Mouse (Mus musculus): ENCODE data around the gene Ccdc107. TPM values are rescaled to one million over a fixed set of nuclear protein-coding genes. Genes with fewer than 3 reads are reported as not detected.
A peak's percentile ranks its signal among the peaks of the same experiment; 100 is the strongest.

The Ccdc107 gene
- polyA plus RNA-seq, 1 experiment from 2014 or later = 54.6 TPM

DNA sequence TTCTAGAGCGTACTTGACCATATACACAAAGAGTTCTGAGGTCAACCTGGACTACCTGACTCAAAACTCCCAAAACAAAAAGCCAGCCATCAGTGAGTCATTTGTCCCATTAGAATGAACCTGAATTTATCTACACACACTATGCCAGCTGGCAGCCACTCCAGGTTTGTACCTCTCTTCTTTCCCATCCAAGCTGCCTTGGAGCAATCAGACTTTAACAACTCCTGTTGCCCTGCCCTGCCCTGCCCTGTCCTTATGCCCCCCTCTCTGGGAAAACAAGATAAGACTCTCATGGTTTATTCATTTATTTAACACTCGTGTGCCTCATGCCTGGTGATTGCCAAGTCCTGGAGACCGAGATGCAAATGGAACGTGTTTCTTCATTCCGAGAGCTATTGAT lies 1.9 kb upstream of the Ccdc107 start:
- Histone ChIP-seq H3K27me3 (ENCODE audit: control insufficient read depth, insufficient read depth, low read length) (no peaks in the 10 kb centered on the region), H3K9ac (replicated peaks; ENCODE audit: low read length) (no peak overlapping the region), H3K4me3 (ENCODE audit: low read depth, low read length) (no peak overlapping the region), H3K27ac (replicated peaks; ENCODE audit: low read depth, low read length) (no peak overlapping the region), H3K4me2 (ENCODE audit: low read depth, low read length) (no peak overlapping the region), H3K4me1 (ENCODE audit: control insufficient read depth, insufficient read depth, low read length) (no peaks in the 10 kb centered on the region; the same call in 1 of the 2 replicates), H3K9me3 (replicated peaks; ENCODE audit: control insufficient read depth, low read length) (no peaks in the 10 kb centered on the region), H3K36me3 (replicated peaks; ENCODE audit: control insufficient read depth, insufficient read depth, low read depth, low read length) (0 out of 2 replicates have a peak, but pooled peaks cover 2% of the 10 kb centered on the region)
- no peak for ATAC-seq (replicated peaks; ENCODE audit: insufficient number of reproducible peaks, low FRiP score, low TSS enrichment, low read depth)
- no peak for DNase-seq (ENCODE audit: low spot score)
- 92% methylated on average over 5 of the region's 5 CpGs for WGBS

GRCm38 (mm10) chr4:43492101-43492820 lies 439 bp upstream of the Ccdc107 start:
- no peak overlapping the region; the same call in 1 of the 2 replicates for H3K4me2 ChIP-seq (ENCODE audit: low read depth, low read length)
- 0 out of 2 replicates have a peak, but pooled peaks cover 3% of the 10 kb centered on the region for H3K36me3 ChIP-seq (replicated peaks; ENCODE audit: control insufficient read depth, insufficient read depth, low read depth, low read length)
- no peaks in the 10 kb centered on the region for H3K27me3 ChIP-seq (ENCODE audit: control insufficient read depth, insufficient read depth, low read length)
- no peaks in the 10 kb centered on the region; the same call in 1 of the 2 replicates for H3K4me1 ChIP-seq (ENCODE audit: control insufficient read depth, insufficient read depth, low read length)
- ATAC-seq (replicated peaks; ENCODE audit: insufficient number of reproducible peaks, low FRiP score, low TSS enrichment, low read depth) (no peak), DNase-seq (ENCODE audit: low spot score) (no peak)
- 46% methylated on average over 12 of the region's 12 CpGs for WGBS
- no peaks in the 10 kb centered on the region for H3K9me3 ChIP-seq (replicated peaks; ENCODE audit: control insufficient read depth, low read length)
- no peak overlapping the region for H3K27ac ChIP-seq (replicated peaks; ENCODE audit: low read depth, low read length)
- no peak overlapping the region for H3K9ac ChIP-seq (replicated peaks; ENCODE audit: low read length)
- no peak overlapping the region for H3K4me3 ChIP-seq (ENCODE audit: low read depth, low read length)

DNA sequence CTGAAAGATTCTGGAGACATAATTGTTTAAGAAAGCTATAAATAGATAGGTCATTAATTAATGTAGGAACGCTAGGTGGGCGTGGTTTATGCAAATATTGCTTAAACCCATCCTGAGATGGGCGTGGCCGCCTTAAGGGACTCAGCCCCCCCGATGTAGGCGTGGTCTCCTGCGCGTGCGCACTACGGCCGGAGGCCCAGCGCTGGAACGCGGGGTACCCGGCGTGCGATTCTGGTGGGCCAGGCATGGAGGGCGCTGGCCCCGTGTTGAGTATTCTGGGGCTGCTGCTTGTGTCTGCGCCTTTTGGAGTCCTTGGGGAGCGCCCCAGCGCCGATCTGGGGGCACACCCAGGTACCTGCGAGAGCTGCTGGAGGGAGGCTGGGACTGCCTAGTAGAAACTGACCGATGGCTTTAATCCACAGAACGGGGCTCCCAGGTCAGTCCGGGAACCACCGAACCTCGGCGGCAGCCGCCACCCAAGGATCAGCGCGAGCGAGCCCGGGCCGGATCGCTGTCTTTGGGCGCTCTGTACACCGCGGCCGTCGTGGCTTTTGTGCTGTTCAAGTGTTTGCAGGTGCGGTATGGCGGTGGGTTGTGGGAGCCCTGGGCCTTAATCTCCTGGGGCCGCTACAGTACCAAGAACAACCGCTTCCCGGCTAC lies 616 bp downstream of the Ccdc107 start:
- Histone ChIP-seq H3K9me3 (replicated peaks; ENCODE audit: control insufficient read depth, low read length) (no peaks in the 10 kb centered on the region), H3K36me3 (replicated peaks; ENCODE audit: control insufficient read depth, insufficient read depth, low read depth, low read length) (0 out of 2 replicates have a peak, but pooled peaks cover 3% of the 10 kb centered on the region), H3K4me3 (ENCODE audit: low read depth, low read length) (peak overlapping the region; percentile 52), H3K4me2 (ENCODE audit: low read depth, low read length) (peak overlapping the region; percentile 61), H3K4me1 (ENCODE audit: control insufficient read depth, insufficient read depth, low read length) (peaks cover under 1% of the 10 kb centered on the region), H3K27ac (replicated peaks; ENCODE audit: low read depth, low read length) (peak overlapping the region; percentile 60), H3K9ac (replicated peaks; ENCODE audit: low read length) (peak overlapping the region; percentile 58), H3K27me3 (ENCODE audit: control insufficient read depth, insufficient read depth, low read length) (no peaks in the 10 kb centered on the region)
- ATAC-seq (replicated peaks; ENCODE audit: insufficient number of reproducible peaks, low FRiP score, low TSS enrichment, low read depth) (peak; percentile 91), DNase-seq (ENCODE audit: low spot score) (peak; percentile 99)
- 1% methylated on average over 47 of the region's 47 CpGs for WGBS

DNA sequence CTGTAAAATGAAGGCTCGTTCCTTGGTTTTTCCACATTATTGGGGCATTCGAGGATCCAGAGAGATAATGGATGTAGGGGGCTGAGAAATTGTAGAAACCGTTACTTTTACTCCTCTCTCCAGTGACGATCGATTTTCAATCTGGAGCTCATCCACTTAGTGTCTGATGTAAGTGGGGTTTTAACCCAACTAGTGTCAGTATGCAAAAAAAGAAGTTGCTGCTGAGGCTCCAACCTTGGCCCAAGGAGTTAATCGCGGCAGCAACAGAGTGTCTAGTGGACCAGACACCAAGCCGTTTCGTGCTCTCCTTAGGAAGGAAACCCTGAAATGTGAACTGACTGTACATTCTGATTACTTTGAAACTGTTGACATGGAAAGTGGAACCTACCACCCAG lies 1.1 kb downstream of the Ccdc107 start:
- WGBS = 3% methylated on average over 9 of the region's 9 CpGs
- peak; percentile 24 for DNase-seq (ENCODE audit: low spot score)
- Histone ChIP-seq H3K27ac (replicated peaks; ENCODE audit: low read depth, low read length) (peak overlapping the region; percentile 60), H3K36me3 (replicated peaks; ENCODE audit: control insufficient read depth, insufficient read depth, low read depth, low read length) (0 out of 2 replicates have a peak, but pooled peaks cover 3% of the 10 kb centered on the region), H3K9ac (replicated peaks; ENCODE audit: low read length) (peak overlapping the region; percentile 58), H3K4me2 (ENCODE audit: low read depth, low read length) (peak overlapping the region; percentile 61), H3K9me3 (replicated peaks; ENCODE audit: control insufficient read depth, low read length) (no peaks in the 10 kb centered on the region), H3K4me3 (ENCODE audit: low read depth, low read length) (peak overlapping the region; percentile 52), H3K4me1 (ENCODE audit: control insufficient read depth, insufficient read depth, low read length) (peaks cover 6% of the 10 kb centered on the region), H3K27me3 (ENCODE audit: control insufficient read depth, insufficient read depth, low read length) (no peaks in the 10 kb centered on the region)
- no peak for ATAC-seq (replicated peaks; ENCODE audit: insufficient number of reproducible peaks, low FRiP score, low TSS enrichment, low read depth)

DNA sequence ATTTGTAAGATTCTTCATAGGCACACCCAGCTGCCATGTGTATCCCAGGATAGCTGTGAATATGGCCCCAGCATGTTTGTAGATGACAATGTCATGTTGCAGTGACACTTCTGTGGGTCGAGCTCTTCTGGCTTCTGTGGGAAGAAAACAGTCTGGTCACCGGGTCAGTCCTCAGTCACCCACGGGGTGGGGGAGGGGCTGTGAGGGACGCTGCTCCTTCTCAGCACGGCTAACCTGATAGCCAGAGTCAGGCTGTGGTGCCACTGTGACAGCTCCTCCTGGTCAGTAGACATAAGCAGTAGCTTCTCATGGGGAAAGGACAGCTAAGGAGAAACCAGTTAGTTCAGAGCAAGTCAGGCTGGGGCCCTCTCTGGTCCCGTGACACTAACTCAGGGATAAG lies 3.9 kb downstream of the Ccdc107 start:
- H3K36me3 ChIP-seq (replicated peaks; ENCODE audit: control insufficient read depth, insufficient read depth, low read depth, low read length) = 0 out of 2 replicates have a peak, but pooled peaks cover 3% of the 10 kb centered on the region
- H3K27ac ChIP-seq (replicated peaks; ENCODE audit: low read depth, low read length) = no peak overlapping the region
- no peaks in the 10 kb centered on the region for H3K27me3 ChIP-seq (ENCODE audit: control insufficient read depth, insufficient read depth, low read length)
- H3K9ac ChIP-seq (replicated peaks; ENCODE audit: low read length) = no peak overlapping the region
- WGBS = 63% methylated on average over 6 of the region's 6 CpGs
- DNase-seq (ENCODE audit: low spot score) (no peak), ATAC-seq (replicated peaks; ENCODE audit: insufficient number of reproducible peaks, low FRiP score, low TSS enrichment, low read depth) (no peak)
- H3K4me3 ChIP-seq (ENCODE audit: low read depth, low read length) = no peak overlapping the region
- no peak overlapping the region for H3K4me2 ChIP-seq (ENCODE audit: low read depth, low read length)
- H3K9me3 ChIP-seq (replicated peaks; ENCODE audit: control insufficient read depth, low read length) = no peaks in the 10 kb centered on the region
- peaks cover 8% of the 10 kb centered on the region for H3K4me1 ChIP-seq (ENCODE audit: control insufficient read depth, insufficient read depth, low read length)

DNA sequence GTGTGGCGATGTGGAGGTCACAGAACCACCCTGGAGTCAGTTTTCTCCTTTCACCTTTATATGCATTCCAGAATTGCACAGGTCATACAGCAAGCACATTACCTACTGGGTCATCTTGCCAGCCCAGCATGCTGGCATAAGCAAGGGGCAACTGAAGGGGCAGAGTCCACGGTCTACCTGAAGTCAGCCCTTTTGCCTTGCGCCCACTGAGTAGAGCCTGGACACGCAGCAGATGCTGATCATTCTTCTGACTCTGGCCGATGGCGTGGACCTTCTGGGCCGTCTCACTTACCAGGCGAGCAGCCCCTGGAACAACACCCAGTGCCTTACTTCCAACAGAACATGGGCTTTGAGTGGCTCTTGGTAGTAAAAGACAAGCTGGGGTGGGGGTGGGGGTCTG lies 4.7 kb downstream of the Ccdc107 start:
- H3K27ac ChIP-seq (replicated peaks; ENCODE audit: low read depth, low read length) = no peak overlapping the region
- H3K9me3 ChIP-seq (replicated peaks; ENCODE audit: control insufficient read depth, low read length) = no peaks in the 10 kb centered on the region
- WGBS = 93% methylated on average over 8 of the region's 8 CpGs
- H3K4me3 ChIP-seq (ENCODE audit: low read depth, low read length) = no peak overlapping the region
- ATAC-seq (replicated peaks; ENCODE audit: insufficient number of reproducible peaks, low FRiP score, low TSS enrichment, low read depth) = no peak
- H3K4me1 ChIP-seq (ENCODE audit: control insufficient read depth, insufficient read depth, low read length) = peaks cover 8% of the 10 kb centered on the region
- H3K36me3 ChIP-seq (replicated peaks; ENCODE audit: control insufficient read depth, insufficient read depth, low read depth, low read length) = 0 out of 2 replicates have a peak, but pooled peaks cover 3% of the 10 kb centered on the region
- H3K4me2 ChIP-seq (ENCODE audit: low read depth, low read length) = no peak overlapping the region
- H3K27me3 ChIP-seq (ENCODE audit: control insufficient read depth, insufficient read depth, low read length) = no peaks in the 10 kb centered on the region
- no peak overlapping the region for H3K9ac ChIP-seq (replicated peaks; ENCODE audit: low read length)
- DNase-seq (ENCODE audit: low spot score) = no peak

DNA sequence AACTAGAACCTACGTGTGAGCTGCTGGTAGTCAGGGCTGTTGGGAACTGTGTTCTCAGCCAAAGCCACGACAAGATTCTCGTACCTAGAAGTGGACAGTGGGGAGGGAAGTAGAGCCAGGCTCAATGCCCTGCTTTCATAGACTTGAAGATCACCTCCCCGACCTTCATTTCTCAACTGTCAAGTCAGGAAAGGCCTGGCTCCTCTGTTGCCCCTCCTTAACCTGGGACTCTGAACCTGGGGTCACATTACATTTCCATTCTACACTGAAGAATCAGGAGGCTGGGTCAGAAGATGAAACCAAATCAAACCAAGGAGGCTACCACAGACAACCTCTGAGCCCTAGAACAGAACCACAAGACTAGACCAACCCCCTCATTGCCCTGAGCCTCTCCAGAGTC lies 5.2 kb downstream of the Ccdc107 start:
- ATAC-seq (replicated peaks; ENCODE audit: insufficient number of reproducible peaks, low FRiP score, low TSS enrichment, low read depth) (no peak), DNase-seq (ENCODE audit: low spot score) (no peak)
- peaks cover 8% of the 10 kb centered on the region for H3K4me1 ChIP-seq (ENCODE audit: control insufficient read depth, insufficient read depth, low read length)
- H3K9ac ChIP-seq (replicated peaks; ENCODE audit: low read length) = peak overlapping the region; percentile 67
- peak overlapping the region; percentile 66 for H3K4me2 ChIP-seq (ENCODE audit: low read depth, low read length)
- H3K4me3 ChIP-seq (ENCODE audit: low read depth, low read length) = peak overlapping the region; percentile 57
- H3K27me3 ChIP-seq (ENCODE audit: control insufficient read depth, insufficient read depth, low read length) = no peaks in the 10 kb centered on the region
- H3K36me3 ChIP-seq (replicated peaks; ENCODE audit: control insufficient read depth, insufficient read depth, low read depth, low read length) = 0 out of 2 replicates have a peak, but pooled peaks cover 3% of the 10 kb centered on the region
- H3K27ac ChIP-seq (replicated peaks; ENCODE audit: low read depth, low read length) = no peak overlapping the region
- H3K9me3 ChIP-seq (replicated peaks; ENCODE audit: control insufficient read depth, low read length) = no peaks in the 10 kb centered on the region
- WGBS = 74% methylated on average over 4 of the region's 4 CpGs

DNA sequence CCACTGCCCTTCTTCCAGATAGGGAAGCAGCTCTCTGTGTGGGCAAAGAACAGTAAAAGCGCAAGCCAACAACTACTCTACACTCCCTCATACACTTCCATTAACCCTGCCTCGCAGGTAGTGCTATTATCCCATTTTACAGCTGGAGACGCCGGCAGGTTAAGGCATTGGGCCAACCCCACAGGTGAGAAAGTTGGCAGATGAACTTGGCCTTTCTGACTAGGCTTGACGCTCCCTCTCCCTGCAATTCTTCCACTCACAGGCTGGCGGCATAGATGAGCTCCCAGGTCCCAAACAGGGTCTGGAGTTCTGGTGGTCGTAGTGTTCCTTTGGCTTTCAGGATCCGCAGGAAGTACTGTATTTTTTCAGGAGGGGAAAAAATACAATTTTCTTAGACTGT lies 6.3 kb downstream of the Ccdc107 start:
- H3K4me1 ChIP-seq (ENCODE audit: control insufficient read depth, insufficient read depth, low read length) = peaks cover 8% of the 10 kb centered on the region
- WGBS = 11% methylated on average over 8 of the region's 8 CpGs
- ATAC-seq (replicated peaks; ENCODE audit: insufficient number of reproducible peaks, low FRiP score, low TSS enrichment, low read depth) = no peak

More for the DNA sequence above, 6.3 kb downstream of the Ccdc107 start:
- no peaks in the 10 kb centered on the region for H3K9me3 ChIP-seq (replicated peaks; ENCODE audit: control insufficient read depth, low read length)
- 0 out of 2 replicates have a peak overlapping the region, but pooled peaks have one; percentile 3 for H3K27ac ChIP-seq (replicated peaks; ENCODE audit: low read depth, low read length)
- peak overlapping the region; percentile 66 for H3K4me2 ChIP-seq (ENCODE audit: low read depth, low read length)
- peak overlapping the region; percentile 57 for H3K4me3 ChIP-seq (ENCODE audit: low read depth, low read length)
- no peaks in the 10 kb centered on the region for H3K27me3 ChIP-seq (ENCODE audit: control insufficient read depth, insufficient read depth, low read length)
- peak; percentile 76 for DNase-seq (ENCODE audit: low spot score)
- peak overlapping the region; percentile 67 for H3K9ac ChIP-seq (replicated peaks; ENCODE audit: low read length)
- H3K36me3 ChIP-seq (replicated peaks; ENCODE audit: control insufficient read depth, insufficient read depth, low read depth, low read length) = 0 out of 2 replicates have a peak, but pooled peaks cover 3% of the 10 kb centered on the region
